In the genomic region with DNA sequence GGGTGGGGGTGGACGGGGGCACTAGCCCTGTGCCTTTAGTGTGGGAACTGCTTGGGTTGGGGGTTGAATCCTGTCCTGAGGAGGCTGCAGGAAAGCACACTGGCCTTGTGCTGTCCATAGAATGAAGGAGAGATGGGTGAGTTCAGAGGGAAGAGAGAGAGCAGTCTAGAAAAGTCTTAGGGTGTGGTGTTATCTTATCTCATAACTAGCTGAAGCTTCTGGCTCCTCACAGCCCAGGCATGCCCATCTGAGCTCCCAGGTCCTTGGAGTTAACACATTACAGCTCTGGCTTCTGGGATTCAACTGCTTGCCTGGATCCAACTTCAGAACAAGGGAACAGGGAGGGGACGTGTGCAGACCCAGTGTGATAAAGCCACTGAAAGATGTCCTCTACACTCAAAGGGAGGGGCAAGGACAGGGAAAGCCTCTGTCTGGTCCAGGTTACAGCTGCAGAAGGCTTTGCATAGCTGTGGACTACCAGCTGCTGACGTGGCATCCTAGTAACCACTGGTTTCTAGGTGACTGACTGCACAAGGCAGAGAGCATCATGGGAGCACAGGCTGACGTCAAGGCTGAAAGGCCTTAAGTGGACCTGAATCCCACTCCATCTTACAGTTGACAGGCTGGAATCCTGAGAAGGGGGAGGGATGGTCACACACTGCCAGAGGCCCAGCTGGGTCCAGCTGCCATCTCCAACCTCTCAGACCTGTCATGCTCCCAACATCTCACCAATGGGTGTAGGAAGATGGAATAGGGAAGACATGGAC, we compare ENCODE assay signal across 10 mouse cellular contexts. TPM values are rescaled to one million over a fixed set of nuclear protein-coding genes. Genes with fewer than 3 reads are reported as not detected.
DNase-seq lines count a peak whose midpoint lies in the region; ATAC-seq and TF ChIP-seq lines count a peak whose summit lies in the region.
"Had no signal": no experiment of that assay in that cellular context is flagged by ENCODE, and none has a peak within 500 bp of the region (broad histone marks: within the 10 kb centered on the region; RNA-seq: fewer than 3 reads in every experiment).

No protein-coding gene starts in this region.

- intact Hi-C loops in heart, postnatal 25 days (cut with DNase I) = no loop called here
- intact Hi-C loops in left cerebral cortex, adult 2 months (cut with DNase I) = no loop called here

- ATAC-seq in hindbrain, embryonic 11.5 days (ENCODE audit: low FRiP score) = peak; percentile 48
- ATAC-seq in hindbrain, embryonic 16.5 days = no peak
- ATAC-seq in liver, embryonic 14.5 days (ENCODE audit: insufficient read depth) = peak; percentile 30; the same call in 1 of the 2 replicates
- ATAC-seq in stomach, embryonic 15.5 days (ENCODE audit: insufficient read depth, low FRiP score, low read depth) = peak; percentile 65; the same call in 1 of the 2 replicates

- TF ChIP-seq CTCF in liver, embryonic 14.5 days (IDR thresholded peaks at IDR 0.05; ENCODE audit: low read depth) = no peak
- no peak for TF ChIP-seq CTCF in left cerebral cortex, adult 2 months (IDR thresholded peaks at IDR 0.05)

- WGBS in hindbrain, embryonic 11.5 days = 43% methylated on average over 4 of the region's 4 CpGs
- 39% methylated on average over 4 of the region's 4 CpGs for WGBS in hindbrain, embryonic 16.5 days
- WGBS in liver, embryonic 14.5 days (ENCODE audit: insufficient replicate concordance) = 50% methylated on average over 4 of the region's 4 CpGs
- 33% methylated on average over 4 of the region's 4 CpGs for WGBS in stomach, embryonic 15.5 days

- DNase-seq in hindbrain, embryonic 11.5 days (ENCODE audit: low spot score) = peak; percentile 50
- DNase-seq in heart, postnatal 25 days (ENCODE audit: low spot score) = peak; percentile 60
- no peak for DNase-seq in liver, embryonic 14.5 days (ENCODE audit: low read depth in 3 of 3, low spot score in 3 of 3)
- DNase-seq in cerebellum, adult 11-12 months = no peak
- no peak for DNase-seq in left cerebral cortex, adult 2 months (ENCODE audit: extremely low spot score in 1 of 2, low spot score in 2 of 2)
- DNase-seq in spleen, adult 12 weeks (ENCODE audit: low spot score) = no peak

- H3K9ac ChIP-seq in hindbrain, embryonic 11.5 days (ENCODE audit: low read depth, low read length) = no peak overlapping the region
- no peak overlapping the region for H3K9ac ChIP-seq in hindbrain, embryonic 16.5 days (ENCODE audit: low read depth, low read length)
- no peak overlapping the region for H3K9ac ChIP-seq in liver, embryonic 14.5 days (replicated peaks)
- no peak overlapping the region for H3K9ac ChIP-seq in stomach, embryonic 15.5 days

- no peaks in the 10 kb centered on the region for H3K9me3 ChIP-seq in hindbrain, embryonic 11.5 days (ENCODE audit: control insufficient read depth, low read length)
- no peaks in the 10 kb centered on the region for H3K9me3 ChIP-seq in hindbrain, embryonic 16.5 days (ENCODE audit: control insufficient read depth, low read length)
- H3K9me3 ChIP-seq in liver, embryonic 14.5 days (ENCODE audit: control insufficient read depth, low read length) = no peaks in the 10 kb centered on the region
- H3K9me3 ChIP-seq in stomach, embryonic 15.5 days = no peaks in the 10 kb centered on the region

- no peaks in the 10 kb centered on the region for H3K36me3 ChIP-seq in hindbrain, embryonic 11.5 days (ENCODE audit: control insufficient read depth, insufficient read depth, low read length)
- H3K36me3 ChIP-seq in hindbrain, embryonic 16.5 days (ENCODE audit: control insufficient read depth, insufficient read depth, low read length) = no peaks in the 10 kb centered on the region; the same call in 1 of the 2 replicates
- no peaks in the 10 kb centered on the region for H3K36me3 ChIP-seq in liver, embryonic 14.5 days (replicated peaks; ENCODE audit: control insufficient read depth, insufficient read depth, low read depth)
- no peaks in the 10 kb centered on the region for H3K36me3 ChIP-seq in stomach, embryonic 15.5 days

- no peak overlapping the region for H3K27ac ChIP-seq in hindbrain, embryonic 11.5 days (ENCODE audit: low read depth, low read length)
- H3K27ac ChIP-seq in hindbrain, embryonic 16.5 days (ENCODE audit: low read depth, low read length) = no peak overlapping the region
- H3K27ac ChIP-seq in liver, embryonic 14.5 days = no peak overlapping the region
- H3K27ac ChIP-seq in stomach, embryonic 15.5 days = peak overlapping the region; percentile 40; the same call in 1 of the 2 replicates
- no peak overlapping the region for H3K27ac ChIP-seq in left cerebral cortex, adult 2 months

- no peak for TF ChIP-seq EP300 in liver, embryonic 14.5 days (IDR thresholded peaks at IDR 0.05; ENCODE audit: low read depth)

- no peak overlapping the region; the same call in 1 of the 2 replicates for H3K4me2 ChIP-seq in hindbrain, embryonic 11.5 days (replicated peaks; ENCODE audit: low read depth, low read length)
- H3K4me2 ChIP-seq in hindbrain, embryonic 16.5 days (ENCODE audit: low read length) = no peak overlapping the region
- no peak overlapping the region; the same call in 1 of the 2 replicates for H3K4me2 ChIP-seq in liver, embryonic 14.5 days (ENCODE audit: low read depth)
- H3K4me2 ChIP-seq in stomach, embryonic 15.5 days = peak overlapping the region; percentile 85

- 0 out of 2 replicates have a peak, but pooled peaks cover 2% of the 10 kb centered on the region for H3K4me1 ChIP-seq in hindbrain, embryonic 11.5 days (replicated peaks; ENCODE audit: control insufficient read depth, insufficient read depth, low read length)
- H3K4me1 ChIP-seq in hindbrain, embryonic 16.5 days (ENCODE audit: control insufficient read depth, insufficient read depth, low read depth, low read length) = no peaks in the 10 kb centered on the region; the same call in 1 of the 2 replicates
- H3K4me1 ChIP-seq in liver, embryonic 14.5 days (replicated peaks; ENCODE audit: control insufficient read depth in 2 of 2, insufficient read depth in 2 of 2, low read length in 1 of 2) = peaks cover 0 to 11% of the 10 kb centered on the region in 2 experiments; a peak in 3 of 4 replicates
- peaks cover 13% of the 10 kb centered on the region; the same call in 1 of the 2 replicates for H3K4me1 ChIP-seq in stomach, embryonic 15.5 days

- no peaks in the 10 kb centered on the region for H3K27me3 ChIP-seq in hindbrain, embryonic 11.5 days (ENCODE audit: control insufficient read depth, insufficient read depth, low read length)
- H3K27me3 ChIP-seq in hindbrain, embryonic 16.5 days (replicated peaks; ENCODE audit: control insufficient read depth, insufficient read depth, low read length) = no peaks in the 10 kb centered on the region
- no peaks in the 10 kb centered on the region; the same call in 1 of the 2 replicates for H3K27me3 ChIP-seq in liver, embryonic 14.5 days (ENCODE audit: control insufficient read depth, insufficient read depth, low read length)
- no peaks in the 10 kb centered on the region for H3K27me3 ChIP-seq in stomach, embryonic 15.5 days (replicated peaks)

- H3K4me3 ChIP-seq in hindbrain, embryonic 11.5 days (ENCODE audit: low read depth, low read length) = no peak overlapping the region
- H3K4me3 ChIP-seq in hindbrain, embryonic 16.5 days (ENCODE audit: low read length) = no peak overlapping the region
- H3K4me3 ChIP-seq in liver, embryonic 14.5 days (ENCODE audit: insufficient read depth in 1 of 2, low read depth in 2 of 2, low read length in 2 of 2) = no peak overlapping the region
- no peak overlapping the region for H3K4me3 ChIP-seq in stomach, embryonic 15.5 days (replicated peaks)
- H3K4me3 ChIP-seq in left cerebral cortex, adult 2 months = no peak overlapping the region
- H3K4me3 ChIP-seq: erythroblast, embryonic 14.5 days had no signal

RNA-seq across cellular contexts. Expression of a gene that starts 1.9 kb away (rescaled TPM):
- 91.4 and 114 TPM in 2 replicates for polyA plus RNA-seq in hindbrain, embryonic 11.5 days (2014; fragmentation: Nextera tagmentation; extraction: Ambion mirVana)
- 78.5 and 78.8 TPM in 2 replicates for polyA plus RNA-seq in hindbrain, embryonic 16.5 days (2015; fragmentation: Nextera tagmentation; extraction: Ambion mirVana)
- total RNA-seq in heart, postnatal 25 days (2021) = 100 to 1,000 TPM; 177 to 178 TPM
- 8.3 and 10.6 TPM in 2 replicates for polyA plus RNA-seq in liver, embryonic 14.5 days (2012; rRNA removed)
- 26.4 and 27.0 TPM in 2 replicates for polyA plus RNA-seq in liver, embryonic 14.5 days (2014; fragmentation: Nextera tagmentation; extraction: Ambion mirVana)
- polyA plus RNA-seq in stomach, embryonic 15.5 days (2015; fragmentation: Nextera tagmentation; extraction: Ambion mirVana) = 164 and 171 TPM in 2 replicates
- total RNA-seq in left cerebral cortex, adult 2 months (2021) = 10 to 100 TPM in 1 of 2 experiments, 1 to 10 TPM in 1; 6.2 to 10.2 TPM
- total RNA-seq: neutrophil, adult 5-6 weeks had no signal

RNA-seq across cellular contexts. Expression of a gene that starts 37.9 kb away (rescaled TPM):
- 654 and 669 TPM in 2 replicates for polyA plus RNA-seq in hindbrain, embryonic 11.5 days (2014; fragmentation: Nextera tagmentation; extraction: Ambion mirVana)
- polyA plus RNA-seq in hindbrain, embryonic 16.5 days (2015; fragmentation: Nextera tagmentation; extraction: Ambion mirVana) = 728 and 827 TPM in 2 replicates
- 100 to 1,000 TPM; 290 to 301 TPM for total RNA-seq in heart, postnatal 25 days (2021)
- polyA plus RNA-seq in liver, embryonic 14.5 days (2012; rRNA removed) = 293 and 330 TPM in 2 replicates
- polyA plus RNA-seq in liver, embryonic 14.5 days (2014; fragmentation: Nextera tagmentation; extraction: Ambion mirVana) = 442 and 509 TPM in 2 replicates
- 602 and 675 TPM in 2 replicates for polyA plus RNA-seq in stomach, embryonic 15.5 days (2015; fragmentation: Nextera tagmentation; extraction: Ambion mirVana)
- total RNA-seq in left cerebral cortex, adult 2 months (2021) = 100 to 1,000 TPM; 234 to 245 TPM

RNA-seq across cellular contexts. Expression of a gene that starts 43.4 kb away (rescaled TPM):
- 9.7 and 11.2 TPM in 2 replicates for polyA plus RNA-seq in hindbrain, embryonic 11.5 days (2014; fragmentation: Nextera tagmentation; extraction: Ambion mirVana)
- 10.4 and 10.6 TPM in 2 replicates for polyA plus RNA-seq in hindbrain, embryonic 16.5 days (2015; fragmentation: Nextera tagmentation; extraction: Ambion mirVana)
- 10 to 100 TPM; 34.6 to 47.1 TPM for total RNA-seq in heart, postnatal 25 days (2021)
- 1.8 and 2.0 TPM in 2 replicates for polyA plus RNA-seq in liver, embryonic 14.5 days (2012; rRNA removed)
- polyA plus RNA-seq in liver, embryonic 14.5 days (2014; fragmentation: Nextera tagmentation; extraction: Ambion mirVana) = 5.4 and 6.4 TPM in 2 replicates
- polyA plus RNA-seq in stomach, embryonic 15.5 days (2015; fragmentation: Nextera tagmentation; extraction: Ambion mirVana) = 7.5 and 11.6 TPM in 2 replicates
- total RNA-seq in left cerebral cortex, adult 2 months (2021) = 10 to 100 TPM; 25.8 to 27.2 TPM
- polyA plus RNA-seq: erythroblast, embryonic 14.5 days had no signal

RNA-seq across cellular contexts. Expression of a gene that starts 58.6 kb away (rescaled TPM):
- 9.8 and 10.3 TPM in 2 replicates for polyA plus RNA-seq in hindbrain, embryonic 11.5 days (2014; fragmentation: Nextera tagmentation; extraction: Ambion mirVana)
- 19.6 and 20.4 TPM in 2 replicates for polyA plus RNA-seq in hindbrain, embryonic 16.5 days (2015; fragmentation: Nextera tagmentation; extraction: Ambion mirVana)
- 10 to 100 TPM; 27.1 to 29.8 TPM for total RNA-seq in heart, postnatal 25 days (2021)
- 3.4 and 5.2 TPM in 2 replicates for polyA plus RNA-seq in liver, embryonic 14.5 days (2012; rRNA removed)
- 3.6 and 3.7 TPM in 2 replicates for polyA plus RNA-seq in liver, embryonic 14.5 days (2014; fragmentation: Nextera tagmentation; extraction: Ambion mirVana)
- polyA plus RNA-seq in stomach, embryonic 15.5 days (2015; fragmentation: Nextera tagmentation; extraction: Ambion mirVana) = 20.0 and 20.5 TPM in 2 replicates
- total RNA-seq in left cerebral cortex, adult 2 months (2021) = 10 to 100 TPM; 38.3 to 38.4 TPM

Comparison
In these comparisons a context has a peak if more than half of its experiments do, and no peak if none do; other contexts are left out.
1. DNase-seq: peak in hindbrain, embryonic 11.5 days (single experiment) and heart, postnatal 25 days (single experiment); none in liver, embryonic 14.5 days (0 of 3), cerebellum, adult 11-12 months (single experiment), left cerebral cortex, adult 2 months (0 of 2) and spleen, adult 12 weeks (single experiment).